Mouse (Mus musculus) myocyte (in vitro differentiated cells): ENCODE measurements around the gene Gtse1.
"Not testable (repeated sequence)": the region's sequence is repeated elsewhere in the genome, so short reads cannot be mapped to it uniquely, and the experiment has no call there.

Source experiments
- CEBPB ChIP-seq: IDR thresholded peaks from 2 replicates; pipeline ENCODE4 v1.6.1; 2011; ENCODE audit warnings: mild to moderate bottlenecking, moderate library complexity; ENCODE audit not compliant: poor library complexity, insufficient read depth, severe bottlenecking
- E2F4 ChIP-seq: IDR thresholded peaks from one replicate; pipeline ENCODE4 v1.6.1; 2011; ENCODE audit warnings: mild to moderate bottlenecking, control low read depth, moderate library complexity; ENCODE audit not compliant: insufficient read depth
- MAX ChIP-seq: IDR thresholded peaks from one replicate; pipeline ENCODE4 v1.6.1; 2011; ENCODE audit warnings: low read depth, mild to moderate bottlenecking, control low read depth
- MYOD1 ChIP-seq, 3 experiments: IDR thresholded peaks; one replicate each; pipeline ENCODE4 v1.6.1; 2011; ENCODE audit warnings: control low read depth in 2 of 3, low read depth in 2 of 3, mild to moderate bottlenecking in 2 of 3, moderate library complexity in 1 of 3; ENCODE audit not compliant: insufficient read length in 2 of 3, control insufficient read depth in 1 of 3
- MYOG ChIP-seq, 3 experiments: IDR thresholded peaks; one replicate each; pipeline ENCODE4 v1.6.1; 2011; ENCODE audit warnings: control low read depth in 2 of 3, low read depth in 2 of 3, mild to moderate bottlenecking in 2 of 3; ENCODE audit not compliant: insufficient read length in 2 of 3, control insufficient read depth in 1 of 3, insufficient read depth in 1 of 3
- POLR2A ChIP-seq: IDR thresholded peaks from one replicate; pipeline ENCODE4 v1.6.1; 2011; ENCODE audit warnings: low read depth, mild to moderate bottlenecking, control low read depth, moderate library complexity; ENCODE audit not compliant: insufficient read length
- POLR2AphosphoS2 ChIP-seq: IDR thresholded peaks from one replicate; pipeline ENCODE4 v1.6.1; 2011; ENCODE audit warnings: low read depth, control low read depth; ENCODE audit not compliant: insufficient read length
- TCF12 ChIP-seq: IDR thresholded peaks from one replicate; pipeline ENCODE4 v1.6.1; 2011; ENCODE audit warnings: mild to moderate bottlenecking, control low read depth; ENCODE audit not compliant: poor library complexity, insufficient read depth, severe bottlenecking
- USF1 ChIP-seq: IDR thresholded peaks from one replicate; pipeline ENCODE4 v1.6.1; 2011; ENCODE audit warnings: low read depth, mild to moderate bottlenecking, control low read depth, moderate library complexity

DNA sequence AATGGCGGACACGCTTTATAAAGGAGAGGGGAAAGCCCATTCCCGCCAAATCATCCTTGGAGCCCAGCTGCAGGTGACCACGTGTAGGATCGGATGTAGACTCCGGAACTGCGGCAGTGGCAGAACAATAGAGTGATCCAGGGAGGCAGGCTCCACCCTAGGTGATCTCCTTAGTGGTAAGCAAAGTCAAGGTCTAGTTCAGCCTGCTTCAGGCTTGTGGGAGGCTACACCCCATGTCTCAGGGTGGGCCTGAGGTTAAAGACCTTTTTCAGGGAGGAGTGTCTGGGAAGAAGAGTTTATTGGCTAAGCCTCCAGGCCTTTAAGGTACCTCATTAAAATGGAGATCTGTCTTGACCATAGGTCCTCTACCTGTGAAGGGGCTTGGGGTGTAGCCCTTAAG is 6.4 kb downstream of the Gtse1 start:
- not testable (repeated sequence) for TF ChIP-seq POLR2A; MAX; MYOG (IDR thresholded peaks at IDR 0.05; ENCODE audit: control insufficient read depth in 1 of 3, insufficient read depth in 1 of 3, insufficient read length in 2 of 3, low read depth in 2 of 3); E2F4; TCF12; CEBPB; MYOD1 (IDR thresholded peaks at IDR 0.05; ENCODE audit: control insufficient read depth in 1 of 3, insufficient read length in 2 of 3, low read depth in 2 of 3); POLR2AphosphoS2; USF1
